Mouse (Mus musculus): Measurements from ENCODE around the gene Irgq.

DNA sequence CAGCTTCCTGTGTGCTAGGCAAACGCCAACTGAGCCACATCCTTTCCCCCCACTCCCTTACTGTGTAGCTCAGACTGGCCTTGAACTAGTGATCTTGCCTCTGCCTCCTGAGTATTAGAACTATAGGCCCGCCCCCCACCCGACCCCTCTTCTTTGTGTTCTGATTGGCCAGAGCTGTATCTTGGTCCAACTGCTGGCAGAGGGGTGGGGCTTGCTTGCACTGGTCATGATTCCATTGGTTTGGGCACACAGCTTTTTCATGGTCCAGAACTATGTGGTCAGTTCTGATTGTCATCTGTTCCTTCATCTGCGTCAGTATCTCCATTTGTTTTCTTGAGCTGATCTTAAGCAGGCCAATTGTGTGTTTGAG lies 33.3 kb downstream of the Irgq start:
- no peak for TF ChIP-seq CTCF (conservative IDR thresholded peaks at IDR 0.05; ENCODE audit: low read length)
- TF ChIP-seq POU5F1 (IDR thresholded peaks at IDR 0.05; ENCODE audit: borderline replicate concordance, low read length), result no peak
